Mouse (Mus musculus) bone marrow, adult 2 months (tissue): ENCODE results near the gene Acsf2. TPM values are rescaled to one million over a fixed set of nuclear protein-coding genes. Genes with fewer than 3 reads are reported as not detected.

Source experiments
- H3K27ac ChIP-seq: fragments of 200-500 bp; 2 replicates; pipeline ENCODE4 v1.5.1; 2012; ENCODE audit warnings: low read depth, mild to moderate bottlenecking, control low read depth, inconsistent platforms, low read length; ENCODE audit not compliant: control insufficient read depth, poor library complexity, insufficient read depth
- H3K4me1 ChIP-seq: fragments of 200-500 bp; 2 replicates; pipeline ENCODE4 v1.6.1; 2011; ENCODE audit warnings: low read length; ENCODE audit not compliant: control insufficient read depth, insufficient read depth
- H3K4me3 ChIP-seq: fragments of 200-500 bp; replicated peaks from 2 replicates; pipeline ENCODE3; 2011; ENCODE audit warnings: mild to moderate bottlenecking, low read depth, low read length, control low read depth; ENCODE audit not compliant: control insufficient read depth
- CTCF ChIP-seq: fragments of 200-500 bp; IDR thresholded peaks from 2 replicates; pipeline ENCODE4 v1.5.1; 2011; ENCODE audit warnings: low read length, control low read depth; ENCODE audit not compliant: control insufficient read depth, insufficient read depth
- POLR2A ChIP-seq: fragments of 200-500 bp; IDR thresholded peaks from 2 replicates; pipeline ENCODE4 v1.6.1; 2011; ENCODE audit warnings: low read depth, mild to moderate bottlenecking, control low read depth, low read length, borderline replicate concordance; ENCODE audit not compliant: control insufficient read depth
- WGBS: fragments of 180-500 bp; shearing (Covaris S2); methylation state at CpG from one replicate; pipeline ENCODE4 v1.1.7; 2018; 5-methylcytosine and 5-hydroxymethylcytosine counted together
- polyA plus RNA-seq: library from polyadenylated mRNA; stranded (reverse); fragments of >200 nt; gene quantifications from 2 replicates; pipeline ENCODE4 v1.2.4, GENCODE M21; 2011; ENCODE audit warnings: low replicate concordance; ENCODE audit not compliant: missing spikeins, insufficient read depth, insufficient read length

Gene Acsf2
- polyA plus RNA-seq, 1 experiment: 13.6 TPM

GRCm38 (mm10) chr11:94576361-94576760, 25.3 kb downstream of the Acsf2 start:
- TF ChIP-seq CTCF (no peak), POLR2A (no peak)
- whole genome bisulfite sequencing: 83% methylated on average over 9 of the region's 9 CpGs
- H3K27ac ChIP-seq: no peak overlapping the region
- no peak overlapping the region for H3K4me3 ChIP-seq
- H3K4me1 ChIP-seq: no peaks in the 10 kb centered on the region

- Histone ChIP-seq H3K4me3 (no peak overlapping the region), H3K27ac (no peak overlapping the region), H3K4me1 (no peaks in the 10 kb centered on the region)
- TF ChIP-seq CTCF: no peak
- TF ChIP-seq POLR2A: no peak
- WGBS: 36% methylated on average over 2 of the region's 2 CpGs
These were observed 26.6 kb downstream of the Acsf2 start for GRCm38 (mm10) chr11:94575036-94575435.

- no peak for TF ChIP-seq CTCF
- no peak for TF ChIP-seq POLR2A
- WGBS: 17% methylated on average over 7 of the region's 7 CpGs
- no peaks in the 10 kb centered on the region for H3K4me1 ChIP-seq
- no peak overlapping the region for H3K4me3 ChIP-seq
- no peak overlapping the region for H3K27ac ChIP-seq
These were observed 27.1 kb downstream of the Acsf2 start for GRCm38 (mm10) chr11:94574560-94574959.

- no peak overlapping the region for H3K4me3 ChIP-seq
- no peak overlapping the region for H3K27ac ChIP-seq
- WGBS: 88% methylated on average over 1 of the region's 1 CpGs
- TF ChIP-seq POLR2A: no peak
- TF ChIP-seq CTCF: no peak
- no peaks in the 10 kb centered on the region for H3K4me1 ChIP-seq
These were observed 29.8 kb downstream of the Acsf2 start for GRCm38 (mm10) chr11:94571850-94572249.

- H3K4me3 ChIP-seq: no peak overlapping the region
- no peaks in the 10 kb centered on the region for H3K4me1 ChIP-seq
- TF ChIP-seq POLR2A (no peak), CTCF (no peak)
- no peak overlapping the region for H3K27ac ChIP-seq
- WGBS: 28% methylated on average over 9 of the region's 9 CpGs
These were observed 31.1 kb downstream of the Acsf2 start for GRCm38 (mm10) chr11:94570612-94571011.

GRCm38 (mm10) chr11:94567326-94567725, 34.3 kb downstream of the Acsf2 start:
- TF ChIP-seq POLR2A (no peak), CTCF (no peak)
- Histone ChIP-seq H3K4me3 (no peak overlapping the region), H3K4me1 (no peaks in the 10 kb centered on the region), H3K27ac (no peak overlapping the region)
- 84% methylated on average over 7 of the region's 7 CpGs for whole genome bisulfite sequencing

- Histone ChIP-seq H3K4me1 (no peaks in the 10 kb centered on the region), H3K27ac (no peak overlapping the region), H3K4me3 (no peak overlapping the region)
- no peak for TF ChIP-seq CTCF
- TF ChIP-seq POLR2A: no peak
- 85% methylated on average over 6 of the region's 6 CpGs for WGBS
These were observed 35.1 kb downstream of the Acsf2 start for GRCm38 (mm10) chr11:94566534-94566933.

- no peak overlapping the region; the same call in 1 of the 2 replicates for H3K27ac ChIP-seq
- TF ChIP-seq CTCF (no peak), POLR2A (no peak)
- no peaks in the 10 kb centered on the region for H3K4me1 ChIP-seq
- H3K4me3 ChIP-seq: no peak overlapping the region
- 40% methylated on average over 16 of the region's 16 CpGs for WGBS
These were observed 36.6 kb downstream of the Acsf2 start for GRCm38 (mm10) chr11:94565151-94565479.

- no peaks in the 10 kb centered on the region for H3K4me1 ChIP-seq
- no peak for TF ChIP-seq POLR2A
- TF ChIP-seq CTCF: 0 out of 2 replicates have a peak, but pooled peaks have one; percentile 4
- WGBS: 5% methylated on average over 35 of the region's 35 CpGs
- no peak within 1 kb of the TSS for H3K4me3 ChIP-seq
- H3K27ac ChIP-seq: no peak within 1 kb of the TSS; the same call in 1 of the 2 replicates
These were observed 37.1 kb downstream of the Acsf2 start, which contains the start of gene Chad for GRCm38 (mm10) chr11:94564437-94565150. Gene Chad, plus strand, starts transcription at chr11:94565047.

GRCm38 (mm10) chr11:94563821-94564220, 37.9 kb downstream of the Acsf2 start:
- H3K27ac ChIP-seq: no peak overlapping the region
- WGBS: 15% methylated on average over 5 of the region's 5 CpGs
- TF ChIP-seq POLR2A (no peak), CTCF (no peak)
- H3K4me3 ChIP-seq: no peak overlapping the region
- H3K4me1 ChIP-seq: no peaks in the 10 kb centered on the region
